11 mouse cellular contexts compared by ENCODE assay signal in the genomic region with DNA sequence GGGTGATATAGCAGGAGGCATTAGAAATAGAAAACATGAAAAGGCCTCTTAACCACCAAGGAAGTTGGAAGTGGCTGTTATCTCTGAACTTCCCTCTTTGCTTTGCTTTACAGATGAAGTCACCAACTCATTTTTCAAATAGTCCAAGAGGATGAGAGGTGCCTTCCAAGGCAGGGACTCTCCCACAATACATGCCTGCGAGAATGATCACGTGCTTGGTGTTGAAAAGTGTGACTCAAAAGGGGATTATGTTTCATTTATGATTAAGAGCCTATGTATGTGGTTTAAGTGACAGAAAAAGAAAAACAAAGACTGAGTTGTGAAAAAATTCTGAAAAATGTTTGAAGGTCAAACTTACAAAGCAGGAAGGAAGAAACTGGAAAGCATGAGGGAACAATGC.
"Had no signal": no experiment of that assay in that cellular context is flagged by ENCODE, and none has a peak within 500 bp of the region (broad histone marks: within the 10 kb centered on the region; RNA-seq: fewer than 3 reads in every experiment).

No protein-coding gene starts in this region.

- H3K36me3 ChIP-seq: limb, embryonic 13.5 days; midbrain, embryonic 13.5 days; neural tube, embryonic 12.5 days had no signal

- ATAC-seq: midbrain, embryonic 13.5 days had no signal

- H3K4me2 ChIP-seq: limb, embryonic 13.5 days; midbrain, embryonic 13.5 days; neural tube, embryonic 12.5 days had no signal

- H3K4me3 ChIP-seq: limb, embryonic 13.5 days; midbrain, embryonic 13.5 days; neural tube, embryonic 12.5 days had no signal

- H3K27me3 ChIP-seq: limb, embryonic 13.5 days; midbrain, embryonic 13.5 days; neural tube, embryonic 12.5 days had no signal

- DNase-seq: kidney, adult 9 months; kidney, postnatal 36 days; lung, adult 18-20 months; retina, postnatal 1 day; right cerebral cortex, postnatal 4 days; spleen, adult 18-20 months; thymus, adult 18-20 months; thymus, postnatal 14 days had no signal
